Mouse (Mus musculus): Measurements from ENCODE around the gene 4930518I15Rik. TPM values are rescaled to one million over a fixed set of nuclear protein-coding genes. Genes with fewer than 3 reads are reported as not detected.
"Not testable (repeated sequence)": the region's sequence is repeated elsewhere in the genome, so short reads cannot be mapped to it uniquely, and the experiment has no call there.

4930518I15Rik gene
- total RNA-seq, 2 experiments from 2014 or later: 1.0 to 4.5 TPM

GRCm38 (mm10) chr2:156853584-156853983, 4.2 kb downstream of the 4930518I15Rik start:
- intact Hi-C loops (cut with DNase I); DNase-seq (ENCODE audit: low spot score in 2 of 2): not testable (repeated sequence)

- intact Hi-C loops (cut with DNase I): no loop called here
Measured at GRCm38 (mm10) chr2:156850505-156850904, 7.2 kb downstream of the 4930518I15Rik start.

GRCm38 (mm10) chr2:156848526-156849182, 9.1 kb downstream of the 4930518I15Rik start:
- intact Hi-C loops (cut with DNase I): no loop called here
- no peak for DNase-seq (ENCODE audit: low spot score in 2 of 2)

More at GRCm38 (mm10) chr2:156850505-156850904, 7.2 kb downstream of the 4930518I15Rik start:
- no peak for DNase-seq (ENCODE audit: low spot score in 2 of 2)

GRCm38 (mm10) chr2:156847653-156848052, 10.1 kb downstream of the 4930518I15Rik start:
- intact Hi-C loops (cut with DNase I): no loop called here
- no peak for DNase-seq (ENCODE audit: low spot score in 2 of 2)

- no peak for DNase-seq (ENCODE audit: low spot score in 2 of 2)
- intact Hi-C loops (cut with DNase I): no loop called here
Measured at GRCm38 (mm10) chr2:156844715-156845114, 13.0 kb downstream of the 4930518I15Rik start.

- intact Hi-C loops (cut with DNase I): no loop called here
- no peak for DNase-seq (ENCODE audit: low spot score in 2 of 2)
Measured at GRCm38 (mm10) chr2:156843331-156843730, 14.4 kb downstream of the 4930518I15Rik start.

GRCm38 (mm10) chr2:156842711-156843110, 15.0 kb downstream of the 4930518I15Rik start:
- DNase-seq (ENCODE audit: low spot score in 2 of 2): no peak
- intact Hi-C loops (cut with DNase I): no loop called here

GRCm38 (mm10) chr2:156841841-156842706, 15.7 kb downstream of the 4930518I15Rik start:
- DNase-seq (ENCODE audit: low spot score in 2 of 2): no peak
- intact Hi-C loops (cut with DNase I): no loop called here

- intact Hi-C loops (cut with DNase I): no loop called here
- peak; percentile 67 to 72 for DNase-seq (ENCODE audit: low spot score in 2 of 2)
Measured at GRCm38 (mm10) chr2:156841028-156841840, 16.5 kb downstream of the 4930518I15Rik start.

GRCm38 (mm10) chr2:156840301-156841027, 17.3 kb downstream of the 4930518I15Rik start:
- DNase-seq (ENCODE audit: low spot score in 2 of 2): no peak
- intact Hi-C loops (cut with DNase I): no loop called here

GRCm38 (mm10) chr2:156839319-156840191, 18.2 kb downstream of the 4930518I15Rik start, which contains the start of gene Tgif2:
TSS of gene Tgif2 (plus strand) at chr2:156840007.
- no peak for DNase-seq (ENCODE audit: low spot score in 2 of 2)
- intact Hi-C loops (cut with DNase I): no loop called here

GRCm38 (mm10) chr2:156838839-156839238, 18.9 kb downstream of the 4930518I15Rik start:
- intact Hi-C loops (cut with DNase I): no loop called here

GRCm38 (mm10) chr2:156834336-156834735, 23.4 kb downstream of the 4930518I15Rik start:
- intact Hi-C loops (cut with DNase I): no loop called here
- no peak for DNase-seq (ENCODE audit: low spot score in 2 of 2)

More at GRCm38 (mm10) chr2:156838839-156839238, 18.9 kb downstream of the 4930518I15Rik start:
- no peak for DNase-seq (ENCODE audit: low spot score in 2 of 2)

GRCm38 (mm10) chr2:156825128-156825527, 32.6 kb downstream of the 4930518I15Rik start:
- intact Hi-C loops (cut with DNase I); DNase-seq (ENCODE audit: low spot score in 2 of 2): not testable (repeated sequence)

GRCm38 (mm10) chr2:156816116-156816515, 41.6 kb downstream of the 4930518I15Rik start:
- DNase-seq (ENCODE audit: low spot score in 2 of 2): no peak
- intact Hi-C loops (cut with DNase I): no loop called here

- DNase-seq (ENCODE audit: low spot score in 2 of 2): no peak
- intact Hi-C loops (cut with DNase I): no loop called here
Measured at GRCm38 (mm10) chr2:156815412-156815811, 42.3 kb downstream of the 4930518I15Rik start.

GRCm38 (mm10) chr2:156814893-156815292, 42.9 kb downstream of the 4930518I15Rik start:
- intact Hi-C loops (cut with DNase I): no loop called here
- no peak for DNase-seq (ENCODE audit: low spot score in 2 of 2)

GRCm38 (mm10) chr2:156814344-156814801, 43.4 kb downstream of the 4930518I15Rik start:
- no peak for DNase-seq (ENCODE audit: low spot score in 2 of 2)
- intact Hi-C loops (cut with DNase I): no loop called here
